Mouse (Mus musculus): ENCODE data around the gene Gm17654. TPM values are rescaled to one million over a fixed set of nuclear protein-coding genes. Genes with fewer than 3 reads are reported as not detected.

The Gm17654 gene
- polyA plus RNA-seq, 1 experiment from 2014 or later, result not detected

Other genes starting within 250 kb of the Gm17654 start
- not detected in 2 replicates for gene 1700001F09Rik, start 231.3 kb downstream of the Gm17654 start, polyA plus RNA-seq (2015; fragmentation: Nextera tagmentation; extraction: Ambion mirVana)
- gene Gm8138, start 162.8 kb downstream of the Gm17654 start, polyA plus RNA-seq (2015; fragmentation: Nextera tagmentation; extraction: Ambion mirVana), result not detected in 2 replicates
- not detected in 2 replicates for gene Gm5799, start 35.6 kb downstream of the Gm17654 start, polyA plus RNA-seq (2015; fragmentation: Nextera tagmentation; extraction: Ambion mirVana)
- not detected in 2 replicates for gene Gm10375, start 28.9 kb upstream of the Gm17654 start, polyA plus RNA-seq (2015; fragmentation: Nextera tagmentation; extraction: Ambion mirVana)
- gene Gm8165, start 98.1 kb upstream of the Gm17654 start, polyA plus RNA-seq (2015; fragmentation: Nextera tagmentation; extraction: Ambion mirVana), result not detected in 2 replicates
- gene Gm7324, start 118.7 kb upstream of the Gm17654 start, polyA plus RNA-seq (2015; fragmentation: Nextera tagmentation; extraction: Ambion mirVana), result 1.3 and 1.5 TPM in 2 replicates
- not detected in 2 replicates for gene Gm16506, start 148.3 kb upstream of the Gm17654 start, polyA plus RNA-seq (2015; fragmentation: Nextera tagmentation; extraction: Ambion mirVana)
- not detected in 2 replicates for gene Gm6526, start 168.7 kb upstream of the Gm17654 start, polyA plus RNA-seq (2015; fragmentation: Nextera tagmentation; extraction: Ambion mirVana)
- gene Gm8180, start 205.6 kb upstream of the Gm17654 start, polyA plus RNA-seq (2015; fragmentation: Nextera tagmentation; extraction: Ambion mirVana), result not detected in 2 replicates